Mouse (Mus musculus) spleen, postnatal 14 days (tissue): ENCODE measurements around the gene Jmjd1c.
"Not testable (repeated sequence)": the region's sequence is repeated elsewhere in the genome, so short reads cannot be mapped to it uniquely, and the experiment has no call there.

ENCODE experiments used
- DNase-seq, 2 experiments: peaks; one replicate each; pipeline ENCODE4 v3.0.0; 2021 to 2022; ENCODE audit warnings: low spot score in 2 of 2

Gene Jmjd1c

GRCm38 (mm10) chr10:67100831-67101251 is 4.9 kb downstream of the Jmjd1c start:
- DNase-seq, result no peak

GRCm38 (mm10) chr10:67104543-67104942 is 8.6 kb downstream of the Jmjd1c start:
- DNase-seq, result no peak

GRCm38 (mm10) chr10:67105331-67106217 is 9.6 kb downstream of the Jmjd1c start:
- DNase-seq, result no peak

- no peak for DNase-seq
Measured at GRCm38 (mm10) chr10:67106400-67106799, 10.5 kb downstream of the Jmjd1c start.

DNA sequence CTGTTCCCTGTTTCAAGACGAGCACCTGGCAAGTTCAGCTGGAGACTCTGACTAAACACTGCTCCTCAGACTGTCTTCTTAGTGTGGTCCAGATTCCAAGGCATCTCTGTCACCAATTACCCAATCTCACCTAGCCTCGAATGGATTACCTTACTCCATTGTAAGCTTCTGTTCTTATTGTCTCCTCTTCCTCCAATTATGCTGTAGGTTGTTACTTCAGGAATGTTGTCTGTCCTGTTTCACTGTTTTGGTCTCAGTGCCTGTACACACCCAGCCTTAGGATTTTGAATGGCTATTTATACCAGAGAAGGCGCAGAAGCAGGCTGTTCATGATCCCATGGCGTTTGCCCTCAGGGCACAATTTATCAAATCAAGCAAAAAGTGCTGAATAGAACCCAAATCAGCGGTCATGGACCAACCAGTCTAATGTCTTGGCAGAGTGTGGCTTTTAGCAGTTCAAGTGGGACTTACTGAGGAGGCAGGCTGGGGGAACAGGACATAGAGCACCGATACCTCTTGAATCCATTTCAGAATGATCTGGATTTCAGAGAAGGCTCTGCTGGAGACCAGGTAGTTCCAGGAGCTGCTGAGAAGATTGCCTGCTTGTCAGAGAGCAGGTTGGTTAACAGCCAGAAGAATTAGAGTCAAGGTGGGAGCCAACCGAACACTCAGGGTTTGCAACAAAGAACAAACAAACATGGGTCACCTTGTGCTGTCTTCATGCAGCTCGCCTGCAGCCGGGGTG is 11.3 kb downstream of the Jmjd1c start:
- no peak for DNase-seq

DNA sequence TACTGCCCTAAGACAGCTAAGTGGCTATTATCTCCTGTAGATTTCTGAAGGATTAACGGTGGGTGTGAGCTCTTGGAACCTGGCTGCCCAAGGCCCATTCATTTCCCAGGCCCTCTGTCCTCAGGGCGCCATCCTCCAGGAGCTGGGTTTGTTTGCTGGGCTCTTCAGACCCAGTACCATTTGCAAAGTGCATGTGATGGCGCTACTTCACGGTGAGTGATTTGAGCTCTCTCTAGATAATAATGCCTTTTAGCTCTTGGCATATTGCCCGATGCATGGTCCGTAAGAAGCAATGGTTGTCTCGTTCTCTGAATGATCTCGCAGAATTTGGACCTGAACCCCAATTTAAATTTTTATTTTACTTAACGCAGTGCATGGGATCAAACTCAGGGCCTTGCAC is 12.2 kb downstream of the Jmjd1c start:
- no peak for DNase-seq

DNA sequence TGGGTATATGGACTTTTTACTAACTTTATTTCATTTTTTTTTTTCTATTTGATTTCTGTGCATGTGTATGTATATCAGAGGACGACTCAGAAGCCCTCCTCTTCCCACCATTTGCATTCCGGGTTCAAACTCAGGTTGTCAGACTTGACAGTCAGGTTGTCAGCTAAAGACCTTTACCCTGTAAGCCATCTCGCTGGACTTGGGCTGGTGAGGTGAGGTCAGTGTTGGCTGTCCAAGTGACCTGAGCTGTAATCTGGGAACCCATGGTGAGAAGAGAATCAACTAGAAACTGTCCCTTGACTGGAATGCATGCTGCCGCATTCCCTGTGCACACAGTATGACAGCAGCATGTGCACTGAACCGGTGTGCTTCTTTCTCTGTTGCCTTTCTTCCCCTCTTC is 13.7 kb downstream of the Jmjd1c start:
- no peak for DNase-seq

- no peak for DNase-seq
Measured at GRCm38 (mm10) chr10:67111044-67111798, 15.3 kb downstream of the Jmjd1c start.

- DNase-seq, result no peak
Measured at GRCm38 (mm10) chr10:67111799-67112177, 15.9 kb downstream of the Jmjd1c start.

- not testable (repeated sequence) for DNase-seq
Measured at GRCm38 (mm10) chr10:67112967-67113366, 17.0 kb downstream of the Jmjd1c start.

GRCm38 (mm10) chr10:67113833-67114232 is 17.9 kb downstream of the Jmjd1c start:
- DNase-seq, result no peak

DNA sequence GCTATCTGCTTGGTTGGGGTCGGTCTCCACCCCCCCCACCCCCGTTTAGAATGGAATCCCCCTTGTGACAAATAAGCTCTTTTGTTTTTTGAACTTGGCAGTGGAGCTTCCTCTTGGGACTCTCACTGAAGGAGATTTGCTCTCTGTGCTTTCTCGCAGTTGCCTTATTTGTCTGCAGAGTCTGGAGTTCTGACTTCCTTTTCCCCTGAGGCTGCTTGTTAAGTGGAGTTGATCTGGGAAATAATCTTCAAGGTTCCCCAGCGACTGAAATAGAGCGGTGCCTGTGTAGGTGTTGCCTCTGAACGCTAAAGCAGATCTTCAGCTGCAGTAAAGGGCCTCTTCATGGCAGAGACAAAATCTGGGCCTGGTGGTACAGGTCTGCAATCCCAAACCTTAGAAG is 19.2 kb downstream of the Jmjd1c start:
- no peak for DNase-seq

DNA sequence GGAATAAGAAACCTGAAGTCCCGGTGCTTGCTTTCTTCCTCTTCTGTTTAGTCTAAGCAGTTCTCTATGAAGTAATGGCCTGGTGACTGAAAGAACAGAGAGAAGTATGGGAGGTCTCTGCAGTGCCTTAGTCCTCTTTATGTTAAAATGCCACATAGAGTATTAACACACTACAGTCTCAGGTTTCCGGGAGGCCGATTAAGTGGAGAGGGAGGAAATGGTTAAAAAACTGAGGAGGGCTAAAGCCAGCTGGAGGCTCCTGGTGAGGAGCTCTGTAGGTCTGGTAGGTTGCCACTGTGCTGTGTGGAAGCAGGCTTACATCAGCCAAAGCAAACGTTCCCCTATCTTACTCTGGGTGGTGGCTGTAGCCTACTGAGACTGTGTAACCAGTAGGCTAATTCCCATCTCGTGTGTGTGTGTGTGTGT is 19.8 kb downstream of the Jmjd1c start:
- no peak for DNase-seq

DNA sequence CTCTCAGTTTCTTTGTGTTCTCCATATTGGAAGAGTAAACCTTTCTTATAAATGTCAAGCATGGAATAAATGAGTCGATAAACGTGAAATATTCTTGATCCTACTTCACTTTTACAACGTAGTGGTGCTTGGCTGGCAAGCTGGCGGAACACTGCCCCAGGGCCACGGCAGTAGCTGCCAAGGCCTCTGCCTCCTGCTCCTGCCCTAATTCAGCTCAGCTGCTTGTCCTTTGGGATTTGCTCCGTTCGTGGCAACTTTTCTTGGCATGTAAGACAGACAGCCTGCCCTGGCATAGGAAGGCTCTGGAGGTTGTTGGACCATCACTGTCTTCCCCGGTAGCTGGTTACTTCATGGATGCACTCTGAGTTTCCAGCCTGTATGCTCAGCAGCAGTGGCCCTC is 20.3 kb downstream of the Jmjd1c start:
- no peak for DNase-seq

GRCm38 (mm10) chr10:67119291-67119690 is 23.4 kb downstream of the Jmjd1c start:
- DNase-seq, result no peak

GRCm38 (mm10) chr10:67120180-67120579 is 24.3 kb downstream of the Jmjd1c start:
- DNase-seq, result no peak

DNA sequence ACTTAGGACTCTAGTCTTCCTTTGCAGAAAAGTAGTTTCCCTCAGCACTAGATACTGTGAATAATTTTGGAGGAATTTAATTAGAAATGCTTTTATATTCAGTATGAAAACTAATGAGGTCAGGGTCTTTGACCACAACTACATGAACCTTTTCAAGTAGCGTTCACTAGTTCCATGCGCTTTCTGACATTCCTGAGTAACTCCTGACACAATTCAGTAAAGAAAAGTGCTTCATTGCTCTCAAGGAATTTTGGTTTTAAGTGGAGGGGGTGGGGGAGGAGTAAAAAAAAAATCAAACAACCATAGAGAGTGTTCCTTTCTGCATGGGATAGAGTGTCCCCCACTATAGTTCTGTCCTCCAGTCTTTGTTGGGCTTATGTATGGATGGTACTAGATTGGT is 24.7 kb downstream of the Jmjd1c start:
- no peak for DNase-seq

DNA sequence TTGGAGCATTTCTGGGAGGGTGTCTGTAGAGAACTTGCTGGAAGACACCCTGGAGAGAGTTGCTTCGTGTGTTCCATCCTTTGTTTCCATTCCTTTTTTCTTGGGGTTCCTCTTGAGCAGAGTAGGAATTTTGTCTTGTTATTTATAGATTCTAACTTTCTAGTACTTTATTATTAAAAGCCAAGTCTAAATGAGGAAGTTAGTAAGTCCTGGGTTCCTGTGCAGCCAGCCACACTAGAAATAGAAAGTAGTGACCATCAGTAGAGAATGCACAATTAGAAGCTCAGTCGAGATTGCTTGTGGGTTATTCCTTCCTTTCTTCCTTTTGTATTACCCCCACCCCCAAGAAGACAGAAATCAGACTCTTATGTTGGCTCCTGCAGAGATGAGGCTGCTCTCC is 27.8 kb downstream of the Jmjd1c start:
- no peak for DNase-seq

GRCm38 (mm10) chr10:67124156-67124555 is 28.2 kb downstream of the Jmjd1c start:
- no peak for DNase-seq

DNA sequence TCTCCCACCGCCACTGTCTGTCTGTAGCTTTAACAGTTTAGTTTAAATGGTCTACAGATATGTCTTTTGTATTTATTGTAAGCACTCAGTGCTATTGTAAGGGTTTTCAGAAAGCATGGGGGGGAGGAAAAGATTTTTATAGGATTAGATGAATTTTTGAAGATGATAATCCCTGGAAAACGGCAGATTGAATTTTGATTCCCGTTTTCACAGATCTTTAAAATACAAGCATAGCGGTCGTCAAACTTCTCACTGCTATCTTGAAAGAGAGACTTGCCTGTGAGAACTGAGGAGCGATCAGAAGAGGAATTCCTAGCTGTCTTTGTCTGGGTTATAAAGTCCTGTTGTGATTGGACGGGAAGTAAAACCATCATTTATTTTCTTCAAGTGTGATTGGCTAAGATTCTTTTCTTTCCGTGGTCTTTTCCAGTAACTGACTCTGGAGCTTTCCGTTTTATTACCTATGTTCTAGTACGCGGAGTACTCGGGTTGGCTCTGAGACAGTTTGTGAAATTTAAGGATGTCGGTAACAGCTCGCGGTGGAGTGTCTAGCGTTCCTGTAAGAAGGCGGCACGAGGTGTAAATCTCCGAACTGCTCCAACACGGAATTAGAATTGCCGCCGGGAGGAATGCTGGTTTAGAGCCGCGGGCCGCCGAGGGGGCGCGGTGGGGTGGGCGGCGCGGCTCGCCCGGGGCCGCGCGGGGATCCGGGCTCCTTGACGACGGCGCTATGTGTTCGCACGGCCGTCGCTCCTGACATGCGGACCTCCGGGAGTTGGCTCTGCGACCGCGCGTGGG is 30.3 kb downstream of the Jmjd1c start:
- DNase-seq, result no peak
